Mouse (Mus musculus): ENCODE measurements around the gene Pmvk. TPM values are rescaled to one million over a fixed set of nuclear protein-coding genes. Genes with fewer than 3 reads are reported as not detected.
"Not testable (repeated sequence)": the region's sequence is repeated elsewhere in the genome, so short reads cannot be mapped to it uniquely, and the experiment has no call there.

The Pmvk gene
- total RNA-seq, 2 experiments from 2014 or later: 8.9 to 16.3 TPM

GRCm38 (mm10) chr3:89425141-89425525 lies 29.2 kb upstream of the Pmvk start:
- ATAC-seq (replicated peaks; ENCODE audit: low FRiP score, poor library complexity, severe bottlenecking): no peak

- 0 out of 2 replicates have a peak, but pooled peaks have one; percentile 8 for ATAC-seq (replicated peaks; ENCODE audit: low FRiP score, poor library complexity, severe bottlenecking)
Measured at GRCm38 (mm10) chr3:89425876-89426275, 28.5 kb upstream of the Pmvk start.

GRCm38 (mm10) chr3:89429021-89429420 lies 25.3 kb upstream of the Pmvk start:
- not testable (repeated sequence) for ATAC-seq (replicated peaks; ENCODE audit: low FRiP score, poor library complexity, severe bottlenecking)

- peak; percentile 95 for ATAC-seq (replicated peaks; ENCODE audit: low FRiP score, poor library complexity, severe bottlenecking)
Measured at GRCm38 (mm10) chr3:89430171-89431159, 23.9 kb upstream of the Pmvk start, which contains the start of gene Pygo2. TSS of gene Pygo2 (plus strand) at chr3:89430214.

- ATAC-seq (replicated peaks; ENCODE audit: low FRiP score, poor library complexity, severe bottlenecking): no peak
Measured at GRCm38 (mm10) chr3:89432606-89433005, 21.7 kb upstream of the Pmvk start.

GRCm38 (mm10) chr3:89434532-89434931 lies 19.8 kb upstream of the Pmvk start:
- no peak for ATAC-seq (replicated peaks; ENCODE audit: low FRiP score, poor library complexity, severe bottlenecking)

- no peak for ATAC-seq (replicated peaks; ENCODE audit: low FRiP score, poor library complexity, severe bottlenecking)
Measured at GRCm38 (mm10) chr3:89435041-89435440, 19.3 kb upstream of the Pmvk start.

- ATAC-seq (replicated peaks; ENCODE audit: low FRiP score, poor library complexity, severe bottlenecking): peak; percentile 78
Measured at GRCm38 (mm10) chr3:89436176-89437113, 17.9 kb upstream of the Pmvk start, which contains the start of gene Pbxip1. TSS of gene Pbxip1 (plus strand) at chr3:89436706.

GRCm38 (mm10) chr3:89437269-89437668 lies 17.1 kb upstream of the Pmvk start:
- no peak for ATAC-seq (replicated peaks; ENCODE audit: low FRiP score, poor library complexity, severe bottlenecking)

- no peak for ATAC-seq (replicated peaks; ENCODE audit: low FRiP score, poor library complexity, severe bottlenecking)
Measured at GRCm38 (mm10) chr3:89440691-89441090, 13.7 kb upstream of the Pmvk start.

- ATAC-seq (replicated peaks; ENCODE audit: low FRiP score, poor library complexity, severe bottlenecking): peak; percentile 80
Measured at GRCm38 (mm10) chr3:89448720-89449537, 5.4 kb upstream of the Pmvk start.

GRCm38 (mm10) chr3:89449541-89449940 lies 4.8 kb upstream of the Pmvk start:
- peak; percentile 82 for ATAC-seq (replicated peaks; ENCODE audit: low FRiP score, poor library complexity, severe bottlenecking)

GRCm38 (mm10) chr3:89451916-89452315 lies 2.4 kb upstream of the Pmvk start:
- no peak for ATAC-seq (replicated peaks; ENCODE audit: low FRiP score, poor library complexity, severe bottlenecking)

- no peak for ATAC-seq (replicated peaks; ENCODE audit: low FRiP score, poor library complexity, severe bottlenecking)
Measured at GRCm38 (mm10) chr3:89455786-89456285, 1.5 kb downstream of the Pmvk start.

GRCm38 (mm10) chr3:89456726-89457665 lies 2.7 kb downstream of the Pmvk start:
- peak; percentile 50 for ATAC-seq (replicated peaks; ENCODE audit: low FRiP score, poor library complexity, severe bottlenecking)

GRCm38 (mm10) chr3:89458372-89458964 lies 4.1 kb downstream of the Pmvk start:
- peak; percentile 67 for ATAC-seq (replicated peaks; ENCODE audit: low FRiP score, poor library complexity, severe bottlenecking)

GRCm38 (mm10) chr3:89458965-89459807 lies 4.8 kb downstream of the Pmvk start:
- ATAC-seq (replicated peaks; ENCODE audit: low FRiP score, poor library complexity, severe bottlenecking): peak; percentile 83
